Mouse (Mus musculus): ENCODE measurements around the gene Cst6.

GRCm38 (mm10) chr19:5306279-5306678 is 43.1 kb downstream of the Cst6 start:
- no peak for TF ChIP-seq CTCF (IDR thresholded peaks at IDR 0.05; ENCODE audit: extremely low read depth, insufficient read length, insufficient replicate concordance, low read depth, low read length)
- no peak for TF ChIP-seq POLR2A (IDR thresholded peaks at IDR 0.05; ENCODE audit: low read depth, low read length)

Data from small intestine, adult 2 months (tissue).